Mouse (Mus musculus) hindbrain, embryonic 11.5 days (tissue): ENCODE measurements around the gene Mturn. TPM values are rescaled to one million over a fixed set of nuclear protein-coding genes. Genes with fewer than 3 reads are reported as not detected.

Source experiments
- ATAC-seq: fragments of 200-750 bp; cut with Nextera tagmentation; 2 replicates; pipeline ENCODE4 v1.8.0; 2017; ENCODE audit warnings: mild to moderate bottlenecking, moderate TSS enrichment, moderate library complexity; ENCODE audit not compliant: low FRiP score
- DNase-seq: peaks from one replicate; pipeline ENCODE4 v3.0.0-alpha.2; 2015; ENCODE audit warnings: low spot score
- H3K27ac ChIP-seq: fragments of 300-500 bp; sonication (generic); 2 replicates; pipeline ENCODE4 v1.5.1; 2014; ENCODE audit warnings: mild to moderate bottlenecking, low read depth, low read length
- H3K27me3 ChIP-seq: fragments of 300-500 bp; sonication (generic); 2 replicates; pipeline ENCODE4 v1.6.1; 2014; ENCODE audit warnings: mild to moderate bottlenecking, low read length, moderate library complexity, mixed read lengths; ENCODE audit not compliant: control insufficient read depth, insufficient read depth
- H3K36me3 ChIP-seq: fragments of 300-500 bp; sonication (generic); 2 replicates; pipeline ENCODE4 v1.6.1; 2014; ENCODE audit warnings: mild to moderate bottlenecking, low read length, moderate library complexity, mixed read lengths; ENCODE audit not compliant: control insufficient read depth, insufficient read depth
- H3K4me1 ChIP-seq: fragments of 300-500 bp; sonication (generic); replicated peaks from 2 replicates; pipeline ENCODE4 v1.6.1; 2014; ENCODE audit warnings: low read length, mixed read lengths; ENCODE audit not compliant: control insufficient read depth, insufficient read depth
- H3K4me2 ChIP-seq: fragments of 300-500 bp; sonication (generic); replicated peaks from 2 replicates; pipeline ENCODE4 v1.6.1; 2014; ENCODE audit warnings: mild to moderate bottlenecking, low read depth, low read length
- H3K4me3 ChIP-seq: fragments of 300-500 bp; sonication (generic); 2 replicates; pipeline ENCODE4 v1.5.1; 2014; ENCODE audit warnings: low read depth, low read length
- H3K9ac ChIP-seq: fragments of 300-500 bp; sonication (generic); 2 replicates; pipeline ENCODE4 v1.6.1; 2014; ENCODE audit warnings: low read depth, low read length
- H3K9me3 ChIP-seq: fragments of 300-500 bp; sonication (generic); 2 replicates; pipeline ENCODE4 v1.6.1; 2016; ENCODE audit warnings: low read length; ENCODE audit not compliant: control insufficient read depth
- WGBS: fragments of 180-500 bp; shearing (Covaris S2); extraction: QIAGEN DNeasy Blood & Tissue Kit; methylation state at CpG from one replicate; pipeline ENCODE4 v1.1.7; 2014; 5-methylcytosine and 5-hydroxymethylcytosine counted together
- polyA plus RNA-seq: library from polyadenylated mRNA; unstranded; fragments of >200 nt; fragmentation: Nextera tagmentation; extraction: Ambion mirVana; gene quantifications from 2 replicates; pipeline ENCODE4 v1.2.1, GENCODE M21; 2014

Gene Mturn
- polyA plus RNA-seq, 1 experiment from 2014 or later: 32.4 TPM

- no peak for ATAC-seq
These were observed 10.1 kb downstream of the Mturn start for GRCm38 (mm10) chr6:54691368-54692116.

GRCm38 (mm10) chr6:54692201-54692600 lies 10.8 kb downstream of the Mturn start:
- H3K9me3 ChIP-seq: no peaks in the 10 kb centered on the region
- H3K27ac ChIP-seq: no peak overlapping the region
- no peaks in the 10 kb centered on the region for H3K27me3 ChIP-seq
- no peaks in the 10 kb centered on the region for H3K4me1 ChIP-seq
- no peak overlapping the region for H3K9ac ChIP-seq
- ATAC-seq: no peak
- no peaks in the 10 kb centered on the region for H3K36me3 ChIP-seq
- WGBS: 56% methylated on average over 1 of the region's 1 CpGs
- H3K4me2 ChIP-seq: no peak overlapping the region
- H3K4me3 ChIP-seq: no peak overlapping the region
- DNase-seq: no peak

More at GRCm38 (mm10) chr6:54691368-54692116, 10.1 kb downstream of the Mturn start:
- DNase-seq: no peak
- Histone ChIP-seq H3K4me1 (no peaks in the 10 kb centered on the region), H3K27me3 (no peaks in the 10 kb centered on the region), H3K9ac (no peak overlapping the region; the same call in 1 of the 2 replicates), H3K27ac (no peak overlapping the region), H3K9me3 (no peaks in the 10 kb centered on the region), H3K36me3 (no peaks in the 10 kb centered on the region), H3K4me3 (no peak overlapping the region), H3K4me2 (no peak overlapping the region)
- WGBS: 79% methylated on average over 14 of the region's 14 CpGs

GRCm38 (mm10) chr6:54693286-54693685 lies 11.9 kb downstream of the Mturn start:
- Histone ChIP-seq H3K4me2 (no peak overlapping the region), H3K9me3 (no peaks in the 10 kb centered on the region), H3K4me3 (no peak overlapping the region), H3K36me3 (no peaks in the 10 kb centered on the region), H3K27ac (no peak overlapping the region), H3K4me1 (no peaks in the 10 kb centered on the region), H3K9ac (no peak overlapping the region), H3K27me3 (no peaks in the 10 kb centered on the region)
- ATAC-seq (no peak), DNase-seq (no peak)
- WGBS: 93% methylated on average over 6 of the region's 6 CpGs

GRCm38 (mm10) chr6:54698691-54699476 lies 17.5 kb downstream of the Mturn start:
- ATAC-seq (peak; percentile 56), DNase-seq (peak; percentile 31)
- Histone ChIP-seq H3K4me2 (peak overlapping the region; percentile 57), H3K9me3 (no peaks in the 10 kb centered on the region), H3K4me1 (no peaks in the 10 kb centered on the region; the same call in 1 of the 2 replicates), H3K27ac (no peak overlapping the region), H3K27me3 (no peaks in the 10 kb centered on the region), H3K4me3 (peak overlapping the region; percentile 38), H3K9ac (0 out of 2 replicates have a peak overlapping the region, but pooled peaks have one; percentile 0), H3K36me3 (no peaks in the 10 kb centered on the region)
- 9% methylated on average over 24 of the region's 24 CpGs for WGBS

GRCm38 (mm10) chr6:54699477-54700056 lies 18.1 kb downstream of the Mturn start:
- peak; percentile 84 for ATAC-seq
- 6% methylated on average over 19 of the region's 19 CpGs for WGBS
- no peaks in the 10 kb centered on the region for H3K36me3 ChIP-seq
- H3K4me2 ChIP-seq: peak overlapping the region; percentile 57
- no peak overlapping the region for H3K27ac ChIP-seq
- 0 out of 2 replicates have a peak, but pooled peaks cover under 1% of the 10 kb centered on the region for H3K27me3 ChIP-seq
- peak overlapping the region; percentile 38 for H3K4me3 ChIP-seq
- peaks cover 2% of the 10 kb centered on the region; the same call in 1 of the 2 replicates for H3K4me1 ChIP-seq
- 0 out of 2 replicates have a peak overlapping the region, but pooled peaks have one; percentile 0 for H3K9ac ChIP-seq
- peak; percentile 86 for DNase-seq
- no peaks in the 10 kb centered on the region for H3K9me3 ChIP-seq

GRCm38 (mm10) chr6:54700516-54700915 lies 19.1 kb downstream of the Mturn start:
- Histone ChIP-seq H3K9me3 (no peaks in the 10 kb centered on the region), H3K4me3 (no peak overlapping the region), H3K4me1 (peaks cover 2% of the 10 kb centered on the region; the same call in 1 of the 2 replicates), H3K9ac (no peak overlapping the region), H3K27me3 (0 out of 2 replicates have a peak, but pooled peaks cover 2% of the 10 kb centered on the region), H3K27ac (no peak overlapping the region), H3K36me3 (no peaks in the 10 kb centered on the region), H3K4me2 (no peak overlapping the region)
- ATAC-seq (no peak), DNase-seq (no peak)
- WGBS: 91% methylated on average over 2 of the region's 2 CpGs

- WGBS: 83% methylated on average over 9 of the region's 9 CpGs
- no peak for DNase-seq
- no peak overlapping the region for H3K4me2 ChIP-seq
These were observed 20.5 kb downstream of the Mturn start for GRCm38 (mm10) chr6:54701901-54702300.

More at GRCm38 (mm10) chr6:54701901-54702300, 20.5 kb downstream of the Mturn start:
- H3K9ac ChIP-seq: no peak overlapping the region
- no peaks in the 10 kb centered on the region for H3K36me3 ChIP-seq
- 0 out of 2 replicates have a peak, but pooled peaks cover 2% of the 10 kb centered on the region for H3K27me3 ChIP-seq
- no peak for ATAC-seq
- H3K4me3 ChIP-seq: no peak overlapping the region
- no peaks in the 10 kb centered on the region for H3K9me3 ChIP-seq
- H3K27ac ChIP-seq: no peak overlapping the region
- peaks cover 2% of the 10 kb centered on the region; the same call in 1 of the 2 replicates for H3K4me1 ChIP-seq
